Mouse (Mus musculus): ENCODE data around the gene Pak6.

The Pak6 gene

GRCm38 (mm10) chr2:118731981-118732380 is 68.9 kb downstream of the Pak6 start:
- no peak for DNase-seq

- DNase-seq: no peak
These were observed 70.2 kb downstream of the Pak6 start for GRCm38 (mm10) chr2:118733341-118733740.

- no peak for DNase-seq
These were observed 77.2 kb downstream of the Pak6 start for GRCm38 (mm10) chr2:118740341-118740740.

- no peak for DNase-seq
These were observed 78.1 kb downstream of the Pak6 start for GRCm38 (mm10) chr2:118741183-118741582.

- no peak for DNase-seq
These were observed 80.3 kb downstream of the Pak6 start for GRCm38 (mm10) chr2:118743261-118743943.

- DNase-seq: no peak
These were observed 81.5 kb downstream of the Pak6 start for GRCm38 (mm10) chr2:118744621-118745020.

- DNase-seq: peak; percentile 88
These were observed 82.3 kb downstream of the Pak6 start, which contains the start of gene Inafm2 for GRCm38 (mm10) chr2:118745232-118745884. TSS of gene Inafm2 (plus strand) at chr2:118745758.

GRCm38 (mm10) chr2:118745915-118746901 is 83.1 kb downstream of the Pak6 start:
- peak; percentile 40 for DNase-seq

- DNase-seq: no peak
These were observed 84.3 kb downstream of the Pak6 start for GRCm38 (mm10) chr2:118747301-118747960.
